Mouse (Mus musculus): ENCODE results near the gene Scgb2b20.
"Not testable (repeated sequence)": the region's sequence is repeated elsewhere in the genome, so short reads cannot be mapped to it uniquely, and the experiment has no call there.

Gene Scgb2b20

GRCm38 (mm10) chr7:33366222-33366621, at the start of gene Scgb2b20:
TSS of gene Scgb2b20 (minus strand) at chr7:33366322.
- in situ Hi-C loops (cut with MboI, MseI) = loop anchor here (10.0 kb wide), 1 partner anchor 961 kb away; no protein-coding TSS in a partner anchor

GRCm38 (mm10) chr7:33409681-33410080, 43.6 kb upstream of the Scgb2b20 start:
- in situ Hi-C loops (cut with MboI, MseI) = not testable (repeated sequence)

DNA sequence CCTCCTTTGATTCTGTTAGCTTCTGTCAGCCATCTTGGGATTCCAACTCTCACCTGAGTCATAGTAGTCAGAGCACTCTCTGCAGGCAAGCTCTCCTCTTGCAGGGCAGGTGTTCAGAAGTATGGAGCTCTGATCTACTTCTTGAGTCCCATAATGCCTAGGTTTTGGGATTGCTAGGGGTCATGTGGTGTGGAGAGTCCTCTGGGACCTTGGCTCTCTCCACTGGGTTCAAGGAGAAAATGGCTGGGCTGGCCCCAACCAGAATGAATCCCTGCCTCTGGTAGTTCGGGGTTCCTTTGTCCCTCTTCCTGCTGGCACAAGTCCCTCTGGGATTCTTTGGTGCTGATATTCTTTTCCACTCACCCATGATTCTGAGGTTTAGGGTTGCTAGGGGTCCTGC, 35.5 kb upstream of the Scgb2b20 start:
- in situ Hi-C loops (cut with MboI, MseI) = no loop called here

DNA sequence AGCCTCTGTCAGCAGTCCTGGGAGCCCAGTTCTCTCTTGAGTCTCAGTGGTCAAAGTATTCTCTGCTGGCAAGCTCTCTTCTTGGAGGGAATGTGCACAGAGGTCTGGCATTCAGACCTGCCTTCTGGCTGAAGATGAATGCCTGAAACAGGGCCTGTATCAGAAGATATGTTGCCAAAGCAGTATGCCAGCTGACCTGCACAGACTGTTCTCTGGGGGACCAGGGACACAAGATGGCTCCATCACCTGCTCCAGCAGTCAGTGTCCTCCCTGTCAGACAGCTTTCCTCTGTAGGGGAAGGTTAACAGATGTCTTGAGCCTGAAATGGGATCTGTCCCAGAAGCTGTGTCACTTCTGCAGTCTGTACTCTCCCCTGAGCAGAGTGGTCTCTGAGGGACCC, 33.6 kb upstream of the Scgb2b20 start:
- in situ Hi-C loops (cut with MboI, MseI) = not testable (repeated sequence)

GRCm38 (mm10) chr7:33372934-33373333, 6.8 kb upstream of the Scgb2b20 start, which contains the start of gene Scgb1b20:
TSS of gene Scgb1b20 (plus strand) at chr7:33373234.
- in situ Hi-C loops (cut with MboI, MseI) = not testable (repeated sequence)

All from T-helper 1 cell (primary cell).